Mouse (Mus musculus): ENCODE data around the gene Ube2u.

The Ube2u gene

DNA sequence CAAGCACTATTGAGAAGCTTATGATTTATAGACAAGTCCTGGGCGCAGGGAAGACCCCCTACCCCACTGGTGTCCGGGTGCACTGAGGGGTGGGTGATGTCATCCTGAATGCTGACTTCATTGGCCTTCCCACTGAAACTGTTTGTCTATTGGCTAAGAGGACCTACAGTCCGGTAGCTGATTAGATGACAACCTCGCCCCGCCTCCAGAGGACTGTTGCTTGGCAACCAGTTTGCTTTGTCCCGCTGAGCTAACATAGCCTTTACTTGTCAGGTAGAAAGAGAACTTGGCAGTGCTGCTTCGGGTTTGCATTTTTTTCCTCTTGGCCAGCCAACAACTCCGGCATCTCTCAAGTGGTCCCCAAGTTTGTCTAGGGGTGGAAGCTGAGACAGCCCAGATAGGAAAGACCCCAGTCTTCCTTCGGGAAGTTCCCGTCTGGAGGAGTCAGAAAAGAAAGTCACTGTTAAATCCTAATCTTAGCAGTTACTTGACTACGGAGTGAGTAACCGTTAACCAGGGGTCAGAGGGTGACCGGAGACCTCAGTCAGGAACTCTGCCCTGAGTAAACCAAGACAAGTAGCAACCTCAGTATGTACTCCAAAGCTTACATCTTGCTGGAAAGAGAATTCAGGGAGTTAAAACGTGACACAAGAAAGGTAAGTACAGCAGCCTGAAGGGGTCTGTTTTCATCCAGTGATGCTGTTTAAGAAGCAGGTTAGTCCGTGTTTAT, at the start of gene Ube2u:
TSS of gene Ube2u (plus strand) at position 258 of the 730 bp plus-strand sequence.
- peak; percentile 66 for DNase-seq (ENCODE audit: low read depth, low spot score)

DNA sequence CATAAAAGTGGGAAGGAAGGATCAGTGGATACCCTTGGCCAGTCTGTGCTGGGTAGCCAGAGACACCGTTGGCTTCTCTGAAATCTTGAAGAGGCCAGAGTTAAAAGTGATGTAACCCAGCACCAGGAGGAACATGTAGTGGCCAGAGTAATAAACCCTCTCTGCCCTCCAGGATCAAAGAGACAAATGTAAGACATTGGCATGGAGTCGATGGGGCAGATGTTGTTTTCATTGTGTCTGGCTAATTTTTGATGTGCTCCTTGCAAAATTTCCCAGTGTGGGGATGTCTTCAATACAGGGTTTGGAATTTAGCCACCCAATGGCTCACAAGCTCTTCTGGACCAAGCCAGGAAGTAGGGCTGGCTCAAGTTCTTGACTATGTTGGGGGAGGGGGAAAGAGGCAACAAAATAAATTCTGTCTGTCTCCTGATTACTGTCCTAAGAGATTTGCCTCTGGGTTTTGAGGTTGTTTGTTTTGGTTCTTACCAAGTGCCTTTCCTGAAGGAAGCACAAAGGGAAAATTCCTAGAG, 49.2 kb upstream of the Ube2u start:
- DNase-seq (ENCODE audit: low read depth, low spot score): no peak

- no peak for DNase-seq (ENCODE audit: low read depth, low spot score)
Observed at GRCm38 (mm10) chr4:100435281-100436168, 43.1 kb upstream of the Ube2u start.

- DNase-seq (ENCODE audit: low read depth, low spot score): no peak
Observed at GRCm38 (mm10) chr4:100436169-100436547, 42.5 kb upstream of the Ube2u start.

- no peak for DNase-seq (ENCODE audit: low read depth, low spot score)
Observed at GRCm38 (mm10) chr4:100446897-100447296, 31.8 kb upstream of the Ube2u start.

DNA sequence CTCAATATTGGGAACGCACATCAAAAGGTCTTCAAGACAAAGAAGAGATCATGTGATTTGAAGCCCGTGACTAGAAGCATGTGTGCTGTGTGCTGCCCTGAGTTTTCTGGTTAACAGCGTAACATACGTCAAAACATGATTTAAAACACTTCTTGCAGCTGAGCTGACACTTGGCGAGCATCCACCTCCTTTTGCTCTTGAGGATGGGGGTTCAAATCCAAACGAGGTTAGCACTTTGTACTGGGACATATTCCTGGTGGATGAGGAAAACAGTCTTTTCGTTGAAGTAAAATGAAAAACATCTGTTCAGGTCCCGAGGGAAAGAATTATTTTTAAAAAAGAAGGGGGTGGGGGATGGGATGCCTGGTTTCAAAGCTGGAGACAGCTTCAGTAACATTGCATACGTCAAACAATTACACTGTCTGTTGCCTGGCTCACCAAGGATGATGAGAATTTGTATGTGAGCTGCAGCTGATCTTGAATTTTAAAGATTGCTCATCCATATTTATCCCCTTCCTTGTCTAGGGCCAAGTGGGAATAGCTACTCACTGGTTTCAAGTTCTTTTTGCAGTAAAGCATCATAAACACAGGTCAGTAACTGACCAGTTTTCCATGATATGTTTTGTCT, 16.0 kb upstream of the Ube2u start:
- no peak for DNase-seq (ENCODE audit: low read depth, low spot score)

- no peak for DNase-seq (ENCODE audit: low read depth, low spot score)
Observed at GRCm38 (mm10) chr4:100488447-100488846, 9.8 kb downstream of the Ube2u start.

GRCm38 (mm10) chr4:100495176-100495575, 16.5 kb downstream of the Ube2u start:
- DNase-seq (ENCODE audit: low read depth, low spot score): no peak

- DNase-seq (ENCODE audit: low read depth, low spot score): no peak
Observed at GRCm38 (mm10) chr4:100496521-100496920, 17.9 kb downstream of the Ube2u start.

- peak; percentile 74 for DNase-seq (ENCODE audit: low read depth, low spot score)
Observed at GRCm38 (mm10) chr4:100498192-100498591, 19.5 kb downstream of the Ube2u start.

DNA sequence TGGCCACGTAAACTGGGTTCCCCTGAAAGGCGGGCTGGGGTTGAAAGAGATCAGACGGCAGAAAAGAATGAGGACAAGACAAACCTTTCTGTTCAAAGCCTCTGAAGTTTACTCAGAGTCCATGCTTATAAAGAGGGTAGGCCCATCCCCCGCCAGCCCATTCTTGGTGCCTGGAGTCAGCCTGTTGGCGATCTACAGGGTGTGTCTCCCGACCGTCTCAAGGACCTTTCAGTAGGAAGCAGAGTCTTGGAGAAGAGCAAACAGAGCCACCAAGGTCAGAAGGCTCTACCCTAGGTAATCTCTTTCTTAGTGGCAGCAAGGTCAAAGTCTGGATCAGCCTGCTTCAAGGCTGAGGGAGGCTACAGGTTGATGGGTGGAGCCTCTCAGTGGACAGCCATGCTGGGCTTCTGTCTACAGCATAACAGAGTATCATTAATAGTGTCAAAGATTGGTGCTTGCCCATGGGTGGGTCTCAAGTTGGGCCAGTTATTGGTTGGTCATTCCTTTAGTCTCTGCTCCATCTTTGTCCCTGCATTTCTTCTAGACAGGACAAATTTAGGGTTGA, 20.5 kb downstream of the Ube2u start:
- peak; percentile 81 for DNase-seq (ENCODE audit: low read depth, low spot score)

DNA sequence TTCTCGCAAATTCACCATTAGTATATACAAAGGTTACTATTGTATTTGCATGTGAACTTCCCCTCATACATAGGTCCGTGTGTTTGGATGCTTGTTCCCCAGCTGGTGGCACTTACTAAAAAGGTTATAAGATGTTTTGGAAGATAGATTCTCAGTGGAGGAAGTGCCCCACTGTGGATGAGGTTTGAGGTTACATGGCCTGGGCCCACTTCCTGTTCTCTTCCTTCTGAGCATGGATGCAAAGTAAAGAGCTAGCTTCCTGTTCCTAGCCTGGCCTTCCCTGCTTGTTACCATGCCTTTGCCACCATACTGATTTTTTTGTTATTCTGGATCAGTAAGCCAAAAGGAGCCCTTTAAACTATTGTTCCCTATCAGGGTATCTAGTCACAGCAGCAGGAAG, 24.7 kb downstream of the Ube2u start:
- DNase-seq (ENCODE audit: low read depth, low spot score): no peak

- DNase-seq (ENCODE audit: low read depth, low spot score): no peak
Observed at GRCm38 (mm10) chr4:100517646-100518045, 39.0 kb downstream of the Ube2u start.

DNA sequence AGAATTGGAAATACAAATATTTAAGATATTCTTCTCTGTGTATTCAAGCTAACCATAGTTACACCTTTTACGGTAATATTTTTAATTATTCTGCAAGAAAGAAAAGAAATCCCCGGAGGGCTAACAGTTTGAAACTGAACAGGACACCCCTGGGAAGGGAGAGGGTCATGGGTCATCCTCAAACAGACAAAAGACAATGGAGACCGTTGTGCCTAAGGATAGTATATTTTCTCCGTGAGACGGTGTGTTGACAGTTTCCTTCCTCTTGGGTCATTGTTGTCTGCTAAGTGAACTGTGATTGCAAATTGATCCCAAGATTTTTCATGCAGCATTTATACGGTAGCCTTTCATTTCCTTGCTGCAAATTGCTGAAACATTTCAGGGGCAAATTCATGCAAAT, 43.9 kb downstream of the Ube2u start:
- DNase-seq (ENCODE audit: low read depth, low spot score): no peak

GRCm38 (mm10) chr4:100524741-100525140, 46.1 kb downstream of the Ube2u start:
- DNase-seq (ENCODE audit: low read depth, low spot score): no peak

GRCm38 (mm10) chr4:100526296-100526695, 47.6 kb downstream of the Ube2u start:
- DNase-seq (ENCODE audit: low read depth, low spot score): no peak

- no peak for DNase-seq (ENCODE audit: low read depth, low spot score)
Observed at GRCm38 (mm10) chr4:100527086-100527485, 48.4 kb downstream of the Ube2u start.

- peak; percentile 58 for DNase-seq (ENCODE audit: low read depth, low spot score)
Observed at GRCm38 (mm10) chr4:100527554-100528001, 48.9 kb downstream of the Ube2u start.

GRCm38 (mm10) chr4:100533607-100534006, 55.0 kb downstream of the Ube2u start:
- no peak for DNase-seq (ENCODE audit: low read depth, low spot score)

GRCm38 (mm10) chr4:100534946-100535345, 56.3 kb downstream of the Ube2u start:
- no peak for DNase-seq (ENCODE audit: low read depth, low spot score)

GRCm38 (mm10) chr4:100537898-100538297, 59.2 kb downstream of the Ube2u start:
- DNase-seq (ENCODE audit: low read depth, low spot score): peak; percentile 59

GRCm38 (mm10) chr4:100539483-100539882, 60.8 kb downstream of the Ube2u start:
- DNase-seq (ENCODE audit: low read depth, low spot score): no peak
